Mouse (Mus musculus): ENCODE results near the gene Magi3.

The Magi3 gene

GRCm38 (mm10) chr3:104189234-104189633 lies 30.9 kb downstream of the Magi3 start:
- DNase-seq: no peak

- no peak for DNase-seq
These were observed 35.9 kb downstream of the Magi3 start for GRCm38 (mm10) chr3:104184270-104184669.

- DNase-seq: no peak
These were observed 36.5 kb downstream of the Magi3 start for GRCm38 (mm10) chr3:104183656-104184055.

GRCm38 (mm10) chr3:104182711-104183110 lies 37.5 kb downstream of the Magi3 start:
- no peak for DNase-seq

GRCm38 (mm10) chr3:104161347-104161746 lies 58.8 kb downstream of the Magi3 start:
- no peak for DNase-seq

- DNase-seq: no peak
These were observed 59.6 kb downstream of the Magi3 start for GRCm38 (mm10) chr3:104160603-104161002.

GRCm38 (mm10) chr3:104150146-104150545 lies 70.0 kb downstream of the Magi3 start:
- DNase-seq: no peak

- no peak for DNase-seq
These were observed 77.8 kb downstream of the Magi3 start for GRCm38 (mm10) chr3:104142376-104142775.

- DNase-seq: no peak
These were observed 81.2 kb downstream of the Magi3 start for GRCm38 (mm10) chr3:104138953-104139450.

- DNase-seq: no peak
These were observed 94.5 kb downstream of the Magi3 start for GRCm38 (mm10) chr3:104125628-104126027.

- no peak for DNase-seq
These were observed 96.3 kb downstream of the Magi3 start for GRCm38 (mm10) chr3:104123846-104124245.

GRCm38 (mm10) chr3:104109478-104109877 lies 110.7 kb downstream of the Magi3 start:
- no peak for DNase-seq

- DNase-seq: peak; percentile 54
These were observed 115.2 kb downstream of the Magi3 start for GRCm38 (mm10) chr3:104104942-104105341.

GRCm38 (mm10) chr3:104101721-104102120 lies 118.5 kb downstream of the Magi3 start:
- no peak for DNase-seq

- DNase-seq: no peak
These were observed 118.9 kb downstream of the Magi3 start for GRCm38 (mm10) chr3:104101249-104101648.

GRCm38 (mm10) chr3:104095936-104096335 lies 124.2 kb downstream of the Magi3 start:
- DNase-seq: no peak

GRCm38 (mm10) chr3:104094646-104095045 lies 125.5 kb downstream of the Magi3 start:
- no peak for DNase-seq

- no peak for DNase-seq
These were observed 127.4 kb downstream of the Magi3 start for GRCm38 (mm10) chr3:104092759-104093158.

- no peak for DNase-seq
These were observed 138.1 kb downstream of the Magi3 start for GRCm38 (mm10) chr3:104082031-104082430.

- no peak for DNase-seq
These were observed 141.4 kb downstream of the Magi3 start for GRCm38 (mm10) chr3:104078725-104079124.

GRCm38 (mm10) chr3:104069395-104069794 lies 150.8 kb downstream of the Magi3 start:
- DNase-seq: no peak

GRCm38 (mm10) chr3:104059001-104059622 lies 161.1 kb downstream of the Magi3 start:
- peak; percentile 30 for DNase-seq

GRCm38 (mm10) chr3:104032747-104033146 lies 187.4 kb downstream of the Magi3 start:
- no peak for DNase-seq

- DNase-seq: no peak
These were observed 188.1 kb downstream of the Magi3 start for GRCm38 (mm10) chr3:104032086-104032485.

GRCm38 (mm10) chr3:104026938-104027337 lies 193.2 kb downstream of the Magi3 start:
- DNase-seq: no peak
